Mouse (Mus musculus): ENCODE data around the gene Klhdc7b. TPM values are rescaled to one million over a fixed set of nuclear protein-coding genes. Genes with fewer than 3 reads are reported as not detected.

The Klhdc7b gene
- polyA plus RNA-seq, 1 experiment from 2014 or later, result not detected

- DNase-seq (ENCODE audit: low spot score), result peak; percentile 95
- peaks cover 37% of the 10 kb centered on the region for H3K4me1 ChIP-seq
- no peaks in the 10 kb centered on the region for H3K27me3 ChIP-seq (replicated peaks; ENCODE audit: low read depth, poor library complexity, severe bottlenecking)
- H3K36me3 ChIP-seq (replicated peaks), result peaks cover 70% of the 10 kb centered on the region
- WGBS, result under 1% methylated on average over 15 of the region's 15 CpGs
- H3K27ac ChIP-seq (replicated peaks), result peak overlapping the region; percentile 96
- H3K4me3 ChIP-seq, result peak overlapping the region; percentile 88
- H3K9me3 ChIP-seq, result no peaks in the 10 kb centered on the region
Measured at GRCm38 (mm10) chr15:89356372-89356771, 28.3 kb upstream of the Klhdc7b start.

- no peaks in the 10 kb centered on the region for H3K9me3 ChIP-seq
- DNase-seq (ENCODE audit: low spot score), result no peak
- H3K4me3 ChIP-seq, result no peak overlapping the region
- WGBS, result 92% methylated on average over 3 of the region's 3 CpGs
- no peak overlapping the region for H3K27ac ChIP-seq (replicated peaks)
- no peaks in the 10 kb centered on the region for H3K27me3 ChIP-seq (replicated peaks; ENCODE audit: low read depth, poor library complexity, severe bottlenecking)
- peaks cover 70% of the 10 kb centered on the region for H3K36me3 ChIP-seq (replicated peaks)
- H3K4me1 ChIP-seq, result peaks cover 34% of the 10 kb centered on the region
Measured at GRCm38 (mm10) chr15:89358784-89359183, 25.9 kb upstream of the Klhdc7b start.

- peaks cover 9% of the 10 kb centered on the region for H3K4me1 ChIP-seq
- no peak overlapping the region for H3K27ac ChIP-seq (replicated peaks)
- DNase-seq (ENCODE audit: low spot score), result no peak
- H3K36me3 ChIP-seq (replicated peaks), result peaks cover 99% of the 10 kb centered on the region
- no peak overlapping the region for H3K4me3 ChIP-seq
- H3K27me3 ChIP-seq (replicated peaks; ENCODE audit: low read depth, poor library complexity, severe bottlenecking), result no peaks in the 10 kb centered on the region
- H3K9me3 ChIP-seq, result no peaks in the 10 kb centered on the region
- 95% methylated on average over 7 of the region's 7 CpGs for WGBS
Measured at GRCm38 (mm10) chr15:89363051-89363450, 21.7 kb upstream of the Klhdc7b start.

DNA sequence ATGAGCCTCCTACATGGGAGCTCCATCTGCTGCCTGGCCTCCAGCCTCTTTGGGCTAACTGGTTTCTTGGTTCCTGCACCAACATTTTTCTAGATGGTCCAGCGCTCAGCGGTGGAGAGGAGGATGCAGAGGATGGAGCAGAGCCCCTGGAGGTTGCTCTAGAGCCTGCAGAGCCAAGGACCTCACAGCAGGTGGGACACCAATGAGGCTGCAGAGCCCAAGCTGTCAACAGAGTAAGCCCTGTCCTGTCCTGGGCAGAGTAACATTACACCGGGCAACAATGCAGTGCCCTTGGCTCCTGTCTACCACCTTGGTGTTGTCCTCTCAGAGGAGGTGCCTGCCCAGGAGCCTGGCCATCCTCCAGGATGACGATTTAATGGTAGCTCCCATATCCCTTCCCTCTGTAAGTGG is 19.6 kb upstream of the Klhdc7b start:
- no peaks in the 10 kb centered on the region for H3K27me3 ChIP-seq (replicated peaks; ENCODE audit: low read depth, poor library complexity, severe bottlenecking)
- H3K27ac ChIP-seq (replicated peaks), result no peak overlapping the region
- no peaks in the 10 kb centered on the region for H3K9me3 ChIP-seq
- H3K4me3 ChIP-seq, result no peak overlapping the region
- H3K36me3 ChIP-seq (replicated peaks), result peaks cover 100% of the 10 kb centered on the region
- no peaks in the 10 kb centered on the region for H3K4me1 ChIP-seq
- 94% methylated on average over 4 of the region's 4 CpGs for WGBS
- DNase-seq (ENCODE audit: low spot score), result no peak

GRCm38 (mm10) chr15:89372068-89372467 is 12.6 kb upstream of the Klhdc7b start:
- WGBS, result 90% methylated on average over 13 of the region's 13 CpGs
- Histone ChIP-seq H3K4me3 (peak overlapping the region; percentile 73; the same call in 1 of the 2 replicates), H3K27me3 (replicated peaks; ENCODE audit: low read depth, poor library complexity, severe bottlenecking) (peaks cover 26% of the 10 kb centered on the region), H3K4me1 (peaks cover 35% of the 10 kb centered on the region), H3K9me3 (no peaks in the 10 kb centered on the region), H3K27ac (replicated peaks) (no peak overlapping the region), H3K36me3 (replicated peaks) (peaks cover 59% of the 10 kb centered on the region)
- no peak for DNase-seq (ENCODE audit: low spot score)

GRCm38 (mm10) chr15:89372536-89372935 is 12.2 kb upstream of the Klhdc7b start:
- peaks cover 54% of the 10 kb centered on the region for H3K36me3 ChIP-seq (replicated peaks)
- peaks cover 40% of the 10 kb centered on the region for H3K4me1 ChIP-seq
- no peak for DNase-seq (ENCODE audit: low spot score)
- H3K4me3 ChIP-seq, result peak overlapping the region; percentile 73
- peaks cover 30% of the 10 kb centered on the region for H3K27me3 ChIP-seq (replicated peaks; ENCODE audit: low read depth, poor library complexity, severe bottlenecking)
- no peaks in the 10 kb centered on the region for H3K9me3 ChIP-seq
- 84% methylated on average over 7 of the region's 7 CpGs for WGBS
- H3K27ac ChIP-seq (replicated peaks), result peak overlapping the region; percentile 94; the same call in 1 of the 2 replicates

DNA sequence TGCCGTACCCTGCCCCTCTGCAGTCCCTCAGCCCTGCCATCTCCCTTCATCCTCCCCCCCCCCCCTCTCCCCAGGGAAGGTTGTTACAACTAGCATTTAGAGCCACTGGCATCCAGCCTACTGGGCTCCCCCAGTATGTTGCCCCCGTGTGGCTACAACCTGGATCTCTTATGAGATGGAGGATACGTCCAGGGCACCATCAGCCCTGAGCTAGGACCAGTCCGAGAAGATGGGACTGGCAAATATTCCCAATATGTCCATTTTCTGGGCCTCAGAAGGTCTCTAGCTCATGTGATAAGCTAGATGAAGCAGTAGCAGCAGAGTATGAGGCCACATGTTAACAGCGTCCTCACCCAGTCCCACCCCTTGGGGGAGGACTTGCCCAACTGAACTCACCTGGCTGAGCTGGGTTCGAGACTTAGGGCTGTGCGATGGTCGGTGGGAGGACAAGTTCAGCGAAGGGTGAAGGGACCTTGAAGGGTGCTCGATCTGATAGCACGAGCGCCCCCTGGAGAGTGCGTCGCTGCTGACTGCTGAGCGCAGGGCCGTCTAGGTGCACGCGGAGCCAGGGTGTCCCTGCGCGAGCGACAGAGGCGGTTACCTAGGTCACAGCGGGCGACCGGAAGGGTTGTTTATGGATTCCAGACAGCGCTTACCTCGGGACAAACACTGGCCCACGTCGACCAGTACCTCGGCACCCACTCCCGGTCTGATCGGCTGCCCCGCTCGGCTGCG is 11.5 kb upstream of the Klhdc7b start:
- H3K4me3 ChIP-seq, result peak overlapping the region; percentile 73
- peaks cover 46% of the 10 kb centered on the region for H3K4me1 ChIP-seq
- peaks cover 37% of the 10 kb centered on the region for H3K27me3 ChIP-seq (replicated peaks; ENCODE audit: low read depth, poor library complexity, severe bottlenecking)
- DNase-seq (ENCODE audit: low spot score), result peak; percentile 86
- no peaks in the 10 kb centered on the region for H3K9me3 ChIP-seq
- peak overlapping the region; percentile 94 for H3K27ac ChIP-seq (replicated peaks)
- WGBS, result 2% methylated on average over 35 of the region's 35 CpGs
- peaks cover 48% of the 10 kb centered on the region for H3K36me3 ChIP-seq (replicated peaks)

DNA sequence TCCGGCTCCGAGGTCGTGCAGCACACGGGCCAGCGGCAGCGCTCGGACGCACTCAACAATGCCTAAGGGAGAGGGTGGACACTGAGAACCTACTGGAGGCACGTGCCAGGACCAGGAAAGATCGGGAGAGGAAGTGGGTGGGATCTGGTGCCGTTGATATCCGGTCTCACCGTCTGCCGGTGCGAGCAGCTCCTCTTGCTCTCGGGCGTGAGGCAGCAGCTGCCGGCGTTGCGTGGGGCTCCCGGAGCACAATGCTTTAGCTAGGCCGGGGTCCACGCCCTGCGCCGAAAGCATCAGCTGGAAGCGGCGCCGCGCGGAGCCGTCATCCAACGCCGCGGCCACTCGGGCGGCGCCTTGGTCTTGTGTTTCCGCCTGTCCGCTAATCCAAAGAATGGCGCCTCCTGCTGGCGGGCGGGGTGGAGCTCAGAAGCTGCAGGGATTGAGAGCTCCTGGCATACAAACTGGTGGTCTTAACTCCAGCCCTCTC is 10.9 kb upstream of the Klhdc7b start, which contains the start of gene Sco2:
TSS of gene Sco2 (minus strand) at position 85 of the 487 bp plus-strand sequence.
- under 1% methylated on average over 42 of the region's 42 CpGs for WGBS
- Histone ChIP-seq H3K27ac (replicated peaks) (peak within 1 kb of the TSS; percentile 94), H3K4me3 (peak within 1 kb of the TSS; percentile 73), H3K36me3 (replicated peaks) (peaks cover 41% of the 10 kb centered on the region), H3K9me3 (no peaks in the 10 kb centered on the region), H3K27me3 (replicated peaks; ENCODE audit: low read depth, poor library complexity, severe bottlenecking) (peaks cover 43% of the 10 kb centered on the region), H3K4me1 (peaks cover 52% of the 10 kb centered on the region)
- DNase-seq (ENCODE audit: low spot score), result peak; percentile 96

DNA sequence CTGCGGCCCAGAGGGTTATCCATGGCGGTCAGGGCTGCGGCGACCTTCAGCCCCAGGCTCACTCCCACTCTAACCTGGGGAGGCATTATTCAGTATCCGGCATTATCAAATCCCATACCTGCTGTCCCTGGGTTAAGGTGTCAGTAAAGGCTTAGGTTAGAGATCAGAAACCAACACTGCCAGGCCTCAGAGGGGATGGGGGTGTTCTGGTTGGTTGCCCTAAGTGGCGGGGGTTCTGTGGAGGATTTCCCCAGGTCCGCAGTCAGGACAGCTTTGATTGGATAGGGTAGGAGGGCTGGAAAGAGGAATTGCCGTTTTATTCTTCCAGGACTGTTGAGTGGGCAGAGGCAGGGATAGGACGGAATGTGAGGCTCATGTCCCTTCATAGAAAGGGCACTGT is 10.4 kb upstream of the Klhdc7b start:
- peaks cover 58% of the 10 kb centered on the region for H3K4me1 ChIP-seq

GRCm38 (mm10) chr15:89374801-89375534 is 9.7 kb upstream of the Klhdc7b start:
- WGBS, result 92% methylated on average over 17 of the region's 17 CpGs
- no peak overlapping the region for H3K27ac ChIP-seq (replicated peaks)
- no peak for DNase-seq (ENCODE audit: low spot score)
- H3K4me1 ChIP-seq, result peaks cover 60% of the 10 kb centered on the region
- peak overlapping the region; percentile 73 for H3K4me3 ChIP-seq
- peaks cover 30% of the 10 kb centered on the region for H3K36me3 ChIP-seq (replicated peaks)
- H3K9me3 ChIP-seq, result no peaks in the 10 kb centered on the region
- peaks cover 55% of the 10 kb centered on the region for H3K27me3 ChIP-seq (replicated peaks; ENCODE audit: low read depth, poor library complexity, severe bottlenecking)

More for the DNA sequence above, 10.4 kb upstream of the Klhdc7b start:
- Histone ChIP-seq H3K4me3 (peak overlapping the region; percentile 73), H3K36me3 (replicated peaks) (peaks cover 36% of the 10 kb centered on the region), H3K27ac (replicated peaks) (peak overlapping the region; percentile 94), H3K27me3 (replicated peaks; ENCODE audit: low read depth, poor library complexity, severe bottlenecking) (peaks cover 48% of the 10 kb centered on the region), H3K9me3 (no peaks in the 10 kb centered on the region)
- no peak for DNase-seq (ENCODE audit: low spot score)
- WGBS, result 46% methylated on average over 9 of the region's 9 CpGs

GRCm38 (mm10) chr15:89376040-89376439 is 8.7 kb upstream of the Klhdc7b start:
- peaks cover 19% of the 10 kb centered on the region for H3K36me3 ChIP-seq (replicated peaks)
- 82% methylated on average over 7 of the region's 7 CpGs for WGBS
- no peak for DNase-seq (ENCODE audit: low spot score)
- H3K27me3 ChIP-seq (replicated peaks; ENCODE audit: low read depth, poor library complexity, severe bottlenecking), result peaks cover 65% of the 10 kb centered on the region
- peaks cover 60% of the 10 kb centered on the region for H3K4me1 ChIP-seq
- no peak overlapping the region for H3K27ac ChIP-seq (replicated peaks)
- no peak overlapping the region for H3K4me3 ChIP-seq
- no peaks in the 10 kb centered on the region for H3K9me3 ChIP-seq

DNA sequence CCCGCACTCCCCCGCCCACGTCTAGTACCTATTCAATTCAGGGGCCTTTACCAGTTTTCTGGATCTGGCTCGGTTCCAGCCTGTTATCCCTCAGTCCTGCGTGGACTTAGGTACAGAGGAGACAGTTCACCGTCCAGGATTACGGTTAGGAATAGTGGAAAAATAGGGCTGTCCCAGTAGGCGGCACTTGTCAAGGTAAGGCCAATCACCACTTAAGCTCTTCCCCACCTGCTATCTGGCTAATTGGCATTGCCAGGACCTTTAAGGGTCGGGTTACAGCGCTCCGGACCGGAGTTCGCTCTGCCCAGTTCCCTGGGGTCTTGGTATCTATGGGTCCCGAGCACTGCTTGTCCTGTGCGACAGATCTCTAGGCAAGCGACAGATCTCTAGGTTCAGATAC is 7.8 kb upstream of the Klhdc7b start, which contains the start of gene Tymp:
TSS of gene Tymp (minus strand) at position 83 of the 400 bp plus-strand sequence.
- H3K27me3 ChIP-seq (replicated peaks; ENCODE audit: low read depth, poor library complexity, severe bottlenecking), result peaks cover 74% of the 10 kb centered on the region
- H3K9me3 ChIP-seq, result no peaks in the 10 kb centered on the region
- H3K27ac ChIP-seq (replicated peaks), result no peak within 1 kb of the TSS
- H3K4me3 ChIP-seq, result peak within 1 kb of the TSS; percentile 32
- H3K36me3 ChIP-seq (replicated peaks), result peaks cover 10% of the 10 kb centered on the region
- WGBS, result 15% methylated on average over 16 of the region's 16 CpGs
- H3K4me1 ChIP-seq, result peaks cover 59% of the 10 kb centered on the region
- no peak for DNase-seq (ENCODE audit: low spot score)
